In the genomic region with DNA sequence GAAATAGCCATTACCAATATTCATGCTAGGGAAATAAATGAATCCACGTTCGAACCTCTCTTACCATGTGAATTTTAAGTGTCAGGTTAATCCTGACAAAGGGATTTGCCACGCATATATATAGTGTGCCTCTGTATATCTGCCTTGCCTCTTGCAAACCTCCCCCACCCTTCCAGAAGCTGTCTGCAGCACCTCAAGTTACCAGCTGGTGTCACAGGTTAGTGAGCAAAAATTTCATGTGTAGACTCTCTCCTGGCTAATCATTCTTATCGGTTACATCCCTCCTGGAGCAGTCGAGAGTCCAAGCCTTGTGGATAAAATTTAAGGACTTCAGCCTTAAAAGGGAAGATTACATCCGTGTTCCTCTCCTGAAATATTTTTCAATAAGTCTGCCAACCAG, we compare ENCODE assay signal across 19 mouse cellular contexts. TPM values are rescaled to one million over a fixed set of nuclear protein-coding genes. Genes with fewer than 3 reads are reported as not detected.
DNase-seq lines count a peak whose midpoint lies in the region; ATAC-seq lines count a peak whose summit lies in the region.
"Had no signal": no experiment of that assay in that cellular context is flagged by ENCODE, and none has a peak within 500 bp of the region (broad histone marks: within the 10 kb centered on the region; RNA-seq: fewer than 3 reads in every experiment).

No protein-coding gene starts in this region.

- DNase-seq in forebrain, embryonic 10.5 days (ENCODE audit: extremely low spot score, low spot score): no peak
- peak; percentile 75 for DNase-seq in brain, adult 2 months (ENCODE audit: low read depth, low spot score)
- peak; percentile 12 to 23 for DNase-seq in cerebellum, postnatal 10 days
- DNase-seq in spleen, postnatal 36 days (ENCODE audit: low spot score in 2 of 2): no peak
- DNase-seq in heart, adult 8-10 months (ENCODE audit: low spot score): no peak
- no peak for DNase-seq in spleen, postnatal 4 days (ENCODE audit: low spot score in 2 of 2)
- DNase-seq: adrenal gland, adult 2 months; gastrocnemius, adult 2 months; heart, adult 2 months; heart, postnatal 14 days; kidney, adult 11 months; kidney, postnatal 36 days; liver, postnatal 0 days had no signal

- H3K9ac ChIP-seq in forebrain, embryonic 15.5 days (replicated peaks): no peak overlapping the region
- peak overlapping the region; percentile 65; the same call in 1 of the 2 replicates for H3K9ac ChIP-seq in midbrain, embryonic 15.5 days
- H3K9ac ChIP-seq: liver, postnatal 0 days had no signal

- peaks cover 13% of the 10 kb centered on the region for H3K4me1 ChIP-seq in forebrain, embryonic 15.5 days
- peaks cover 18% of the 10 kb centered on the region for H3K4me1 ChIP-seq in forebrain, embryonic 10.5 days
- peaks cover 16% of the 10 kb centered on the region for H3K4me1 ChIP-seq in midbrain, embryonic 15.5 days

- no peak for ATAC-seq in forebrain, embryonic 15.5 days (replicated peaks)
- ATAC-seq in midbrain, embryonic 15.5 days (replicated peaks): 0 out of 2 replicates have a peak, but pooled peaks have one; percentile 28
- ATAC-seq: liver, postnatal 0 days had no signal

- no peaks in the 10 kb centered on the region for H3K36me3 ChIP-seq in forebrain, embryonic 15.5 days
- no peaks in the 10 kb centered on the region for H3K36me3 ChIP-seq in forebrain, embryonic 10.5 days (replicated peaks)
- H3K36me3 ChIP-seq in midbrain, embryonic 15.5 days (replicated peaks): no peaks in the 10 kb centered on the region

- H3K9me3 ChIP-seq in forebrain, embryonic 15.5 days: no peaks in the 10 kb centered on the region
- H3K9me3 ChIP-seq in forebrain, embryonic 10.5 days: no peaks in the 10 kb centered on the region
- no peaks in the 10 kb centered on the region for H3K9me3 ChIP-seq in midbrain, embryonic 15.5 days

- peaks cover 21% of the 10 kb centered on the region; the same call in 1 of the 2 replicates for H3K27me3 ChIP-seq in forebrain, embryonic 15.5 days
- peaks cover 51% of the 10 kb centered on the region for H3K27me3 ChIP-seq in forebrain, embryonic 10.5 days (ENCODE audit: poor library complexity, severe bottlenecking)
- no peaks in the 10 kb centered on the region for H3K27me3 ChIP-seq in midbrain, embryonic 15.5 days (replicated peaks)

- no peak overlapping the region for H3K4me2 ChIP-seq in forebrain, embryonic 15.5 days (replicated peaks)
- H3K4me2 ChIP-seq in midbrain, embryonic 15.5 days: peak overlapping the region; percentile 81

- 59% methylated on average over 6 of the region's 6 CpGs for WGBS in forebrain, embryonic 15.5 days
- WGBS in forebrain, embryonic 10.5 days: 67% methylated on average over 6 of the region's 6 CpGs
- 37% methylated on average over 6 of the region's 6 CpGs for WGBS in midbrain, embryonic 15.5 days

- no peak overlapping the region for H3K27ac ChIP-seq in forebrain, embryonic 15.5 days (replicated peaks)
- no peak overlapping the region for H3K27ac ChIP-seq in forebrain, embryonic 10.5 days
- H3K27ac ChIP-seq in midbrain, embryonic 15.5 days: peak overlapping the region; percentile 88; the same call in 1 of the 2 replicates
- H3K27ac ChIP-seq: gastrocnemius, adult 2 months; heart, adult 2 months had no signal

- H3K4me3 ChIP-seq in forebrain, embryonic 15.5 days: peak overlapping the region; percentile 49
- no peak overlapping the region for H3K4me3 ChIP-seq in forebrain, embryonic 10.5 days
- H3K4me3 ChIP-seq in midbrain, embryonic 15.5 days: peak overlapping the region; percentile 72
- H3K4me3 ChIP-seq: erythroblast, embryonic 14.5 days; gastrocnemius, adult 2 months; heart, adult 2 months; myocyte had no signal

RNA-seq across cellular contexts. Expression of gene Dpp10, which starts 1.9 kb away (rescaled TPM):
- polyA plus RNA-seq in forebrain, embryonic 15.5 days (2015; fragmentation: Nextera tagmentation; extraction: Ambion mirVana): 5.8 and 6.9 TPM in 2 replicates
- polyA plus RNA-seq in forebrain, embryonic 10.5 days (2016; fragmentation: Nextera tagmentation; extraction: Ambion mirVana): 0.04 TPM in 1 of 2 replicates, not detected in the other
- 16.3 and 17.3 TPM in 2 replicates for polyA plus RNA-seq in midbrain, embryonic 15.5 days (2015; fragmentation: Nextera tagmentation; extraction: Ambion mirVana)
- total RNA-seq in heart, adult 8-10 months (2022): under 1 TPM in 2 of 4 experiments, not detected in 2; 0.03 TPM
- total RNA-seq: ES-E14; heart, adult 2 months had no signal
- polyA plus RNA-seq: adrenal gland, adult 2 months; C2C12; erythroblast, embryonic 14.5 days; heart, adult 2 months; liver, postnatal 0 days; myocyte had no signal

Comparison
In these comparisons a context has a peak if more than half of its experiments do, and no peak if none do; other contexts are left out.
1. DNase-seq: peak in brain, adult 2 months (single experiment) and cerebellum, postnatal 10 days (2 of 2); none in forebrain, embryonic 10.5 days (single experiment), spleen, postnatal 36 days (0 of 2), heart, adult 8-10 months (single experiment) and spleen, postnatal 4 days (0 of 2).